Mouse (Mus musculus): ENCODE data around the gene Aagab. TPM values are rescaled to one million over a fixed set of nuclear protein-coding genes. Genes with fewer than 3 reads are reported as not detected.

Aagab gene
- polyA plus RNA-seq, 1 experiment = 46.5 TPM

DNA sequence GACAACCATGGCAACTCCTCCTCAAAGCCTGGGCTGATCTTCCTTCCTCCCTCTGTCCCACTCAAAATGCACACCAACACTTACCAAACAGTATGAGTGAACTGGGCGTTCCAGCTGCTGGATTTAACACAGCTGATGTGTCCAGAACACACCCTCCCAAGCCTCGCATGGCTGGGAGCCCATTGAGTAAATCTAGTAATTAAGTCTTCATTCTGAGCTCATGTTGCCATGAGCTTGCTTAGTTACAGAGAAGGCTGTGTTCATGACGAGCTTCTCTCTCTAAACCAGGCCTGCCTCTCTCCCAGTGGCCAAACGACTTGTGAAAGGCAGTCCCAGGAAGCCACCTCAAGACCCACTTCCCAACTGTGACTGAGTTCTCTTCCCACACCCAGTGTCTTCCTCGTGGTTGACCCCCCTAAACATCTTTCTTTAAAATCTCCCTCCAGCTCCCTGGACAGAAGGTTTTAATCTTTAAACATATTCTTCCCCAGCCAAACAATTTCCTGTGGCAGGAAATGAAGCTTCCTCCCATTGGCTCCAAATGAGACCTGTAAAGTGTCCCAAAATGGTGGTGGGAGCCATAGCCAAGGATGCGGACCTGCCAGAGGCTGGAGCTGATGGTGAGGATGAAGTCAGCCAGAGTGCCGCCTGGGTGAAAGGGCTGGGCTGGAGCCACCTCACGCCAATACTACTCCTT, 70.5 kb downstream of the Aagab start:
- Histone ChIP-seq H3K27ac (ENCODE audit: control insufficient read depth, insufficient read depth, low read length) (no peak overlapping the region), H3K4me3 (ENCODE audit: control insufficient read depth, insufficient read depth, low read length) (no peak overlapping the region), H3K36me3 (ENCODE audit: control insufficient read depth, insufficient read depth, low read length) (no peaks in the 10 kb centered on the region), H3K27me3 (ENCODE audit: control insufficient read depth, insufficient read depth, low read length) (no peaks in the 10 kb centered on the region), H3K4me1 (replicated peaks; ENCODE audit: control insufficient read depth, insufficient read depth, low read length) (peaks cover 6% of the 10 kb centered on the region; the same call in 1 of the 2 replicates)
- WGBS = 59% methylated on average over 8 of the region's 8 CpGs
- TF ChIP-seq CTCF (IDR thresholded peaks at IDR 0.05; ENCODE audit: borderline replicate concordance, control insufficient read depth, extremely low read depth, insufficient read depth, low read length, poor library complexity) (no peak), POLR2A (IDR thresholded peaks at IDR 0.05; ENCODE audit: control insufficient read depth, extremely low read depth, insufficient read depth, low read length, poor library complexity) (no peak)
- no peak for DNase-seq

DNA sequence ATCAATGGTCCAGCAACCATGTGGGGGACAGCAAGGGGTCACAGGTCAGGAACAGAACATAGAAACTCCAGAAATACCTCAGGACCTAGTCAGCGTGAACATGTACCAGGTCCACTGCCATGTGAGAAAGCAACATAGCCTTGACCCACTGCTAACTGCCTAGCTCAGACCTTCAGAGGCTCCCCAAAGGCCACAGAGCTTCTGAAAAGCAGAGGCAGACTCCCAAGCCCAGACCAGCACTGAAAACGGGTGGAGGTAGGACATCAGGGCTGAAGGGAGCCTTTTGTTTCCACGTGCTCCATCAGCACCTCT, 71.0 kb downstream of the Aagab start:
- Histone ChIP-seq H3K27ac (ENCODE audit: control insufficient read depth, insufficient read depth, low read length) (no peak overlapping the region), H3K27me3 (ENCODE audit: control insufficient read depth, insufficient read depth, low read length) (no peaks in the 10 kb centered on the region), H3K4me3 (ENCODE audit: control insufficient read depth, insufficient read depth, low read length) (no peak overlapping the region), H3K36me3 (ENCODE audit: control insufficient read depth, insufficient read depth, low read length) (no peaks in the 10 kb centered on the region), H3K4me1 (replicated peaks; ENCODE audit: control insufficient read depth, insufficient read depth, low read length) (peaks cover 9% of the 10 kb centered on the region; the same call in 1 of the 2 replicates)
- no peak for TF ChIP-seq CTCF (IDR thresholded peaks at IDR 0.05; ENCODE audit: borderline replicate concordance, control insufficient read depth, extremely low read depth, insufficient read depth, low read length, poor library complexity)
- TF ChIP-seq POLR2A (IDR thresholded peaks at IDR 0.05; ENCODE audit: control insufficient read depth, extremely low read depth, insufficient read depth, low read length, poor library complexity) = no peak
- WGBS = 74% methylated on average over 3 of the region's 3 CpGs
- no peak for DNase-seq

GRCm38 (mm10) chr9:63674613-63675012, 72.2 kb downstream of the Aagab start:
- DNase-seq = no peak
- Histone ChIP-seq H3K27me3 (ENCODE audit: control insufficient read depth, insufficient read depth, low read length) (no peaks in the 10 kb centered on the region), H3K4me1 (replicated peaks; ENCODE audit: control insufficient read depth, insufficient read depth, low read length) (peaks cover 10% of the 10 kb centered on the region; the same call in 1 of the 2 replicates), H3K27ac (ENCODE audit: control insufficient read depth, insufficient read depth, low read length) (no peak overlapping the region), H3K4me3 (ENCODE audit: control insufficient read depth, insufficient read depth, low read length) (no peak overlapping the region), H3K36me3 (ENCODE audit: control insufficient read depth, insufficient read depth, low read length) (no peaks in the 10 kb centered on the region)
- WGBS = 88% methylated on average over 10 of the region's 10 CpGs
- TF ChIP-seq CTCF (IDR thresholded peaks at IDR 0.05; ENCODE audit: borderline replicate concordance, control insufficient read depth, extremely low read depth, insufficient read depth, low read length, poor library complexity) (no peak), POLR2A (IDR thresholded peaks at IDR 0.05; ENCODE audit: control insufficient read depth, extremely low read depth, insufficient read depth, low read length, poor library complexity) (no peak)

GRCm38 (mm10) chr9:63677621-63678020, 75.2 kb downstream of the Aagab start:
- H3K27ac ChIP-seq (ENCODE audit: control insufficient read depth, insufficient read depth, low read length) = no peak overlapping the region
- TF ChIP-seq POLR2A (IDR thresholded peaks at IDR 0.05; ENCODE audit: control insufficient read depth, extremely low read depth, insufficient read depth, low read length, poor library complexity) (no peak), CTCF (IDR thresholded peaks at IDR 0.05; ENCODE audit: borderline replicate concordance, control insufficient read depth, extremely low read depth, insufficient read depth, low read length, poor library complexity) (no peak)
- H3K4me1 ChIP-seq (replicated peaks; ENCODE audit: control insufficient read depth, insufficient read depth, low read length) = peaks cover 13% of the 10 kb centered on the region; the same call in 1 of the 2 replicates
- H3K36me3 ChIP-seq (ENCODE audit: control insufficient read depth, insufficient read depth, low read length) = no peaks in the 10 kb centered on the region
- WGBS = 79% methylated on average over 3 of the region's 3 CpGs
- DNase-seq = no peak
- no peak overlapping the region for H3K4me3 ChIP-seq (ENCODE audit: control insufficient read depth, insufficient read depth, low read length)
- H3K27me3 ChIP-seq (ENCODE audit: control insufficient read depth, insufficient read depth, low read length) = no peaks in the 10 kb centered on the region

DNA sequence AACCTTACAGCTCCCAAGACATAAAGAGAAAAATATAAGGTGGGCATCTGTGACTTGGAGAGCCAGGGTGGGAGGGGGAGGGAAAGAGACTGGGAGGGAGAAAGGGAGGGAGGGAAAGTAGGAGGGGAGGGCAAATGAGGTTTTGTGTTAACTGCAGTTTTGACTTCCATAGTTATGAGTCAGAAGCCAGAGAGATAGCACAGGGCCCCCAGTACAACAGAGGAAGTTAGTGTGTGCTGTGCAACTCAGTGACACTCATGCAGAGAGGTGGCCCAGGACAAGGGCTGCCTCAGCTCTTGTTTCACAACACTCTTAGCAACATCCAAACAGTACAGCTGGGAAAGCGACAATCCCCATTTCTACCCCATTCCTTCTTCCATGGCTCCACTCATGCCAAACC, 75.6 kb downstream of the Aagab start:
- TF ChIP-seq CTCF (IDR thresholded peaks at IDR 0.05; ENCODE audit: borderline replicate concordance, control insufficient read depth, extremely low read depth, insufficient read depth, low read length, poor library complexity) (no peak), POLR2A (IDR thresholded peaks at IDR 0.05; ENCODE audit: control insufficient read depth, extremely low read depth, insufficient read depth, low read length, poor library complexity) (no peak)
- Histone ChIP-seq H3K4me1 (replicated peaks; ENCODE audit: control insufficient read depth, insufficient read depth, low read length) (peaks cover 11% of the 10 kb centered on the region; the same call in 1 of the 2 replicates), H3K27ac (ENCODE audit: control insufficient read depth, insufficient read depth, low read length) (no peak overlapping the region), H3K27me3 (ENCODE audit: control insufficient read depth, insufficient read depth, low read length) (no peaks in the 10 kb centered on the region), H3K4me3 (ENCODE audit: control insufficient read depth, insufficient read depth, low read length) (no peak overlapping the region), H3K36me3 (ENCODE audit: control insufficient read depth, insufficient read depth, low read length) (no peaks in the 10 kb centered on the region)
- WGBS = 91% methylated on average over 1 of the region's 1 CpGs
- no peak for DNase-seq

GRCm38 (mm10) chr9:63682301-63682700, 79.8 kb downstream of the Aagab start:
- Histone ChIP-seq H3K4me3 (ENCODE audit: control insufficient read depth, insufficient read depth, low read length) (no peak overlapping the region), H3K4me1 (replicated peaks; ENCODE audit: control insufficient read depth, insufficient read depth, low read length) (peaks cover 7% of the 10 kb centered on the region; the same call in 1 of the 2 replicates), H3K27me3 (ENCODE audit: control insufficient read depth, insufficient read depth, low read length) (no peaks in the 10 kb centered on the region), H3K27ac (ENCODE audit: control insufficient read depth, insufficient read depth, low read length) (no peak overlapping the region), H3K36me3 (ENCODE audit: control insufficient read depth, insufficient read depth, low read length) (no peaks in the 10 kb centered on the region)
- TF ChIP-seq POLR2A (IDR thresholded peaks at IDR 0.05; ENCODE audit: control insufficient read depth, extremely low read depth, insufficient read depth, low read length, poor library complexity) (no peak), CTCF (IDR thresholded peaks at IDR 0.05; ENCODE audit: borderline replicate concordance, control insufficient read depth, extremely low read depth, insufficient read depth, low read length, poor library complexity) (no peak)
- 53% methylated on average over 9 of the region's 9 CpGs for WGBS
- no peak for DNase-seq
